Mouse (Mus musculus): ENCODE results near the gene Tprn.

GRCm38 (mm10) chr2:25218445-25218844 lies 44.0 kb upstream of the Tprn start, which contains the start of gene Fam166a:
- TF ChIP-seq CTCF (IDR thresholded peaks at IDR 0.05; ENCODE audit: extremely low read depth, insufficient read depth, insufficient read length, insufficient replicate concordance) = no peak
- no peak for TF ChIP-seq POLR2A (IDR thresholded peaks at IDR 0.05; ENCODE audit: low read depth, low read length)
